Mouse (Mus musculus) E14TG2a.4 (cell line): ENCODE results near the gene Fbxo39.

Experiments used
- H3K27me3 ChIP-seq: 2 replicates; pipeline ENCODE4 v1.6.1; 2014; ENCODE audit warnings: low read length, control low read depth; ENCODE audit not compliant: insufficient read depth
- H3K36me3 ChIP-seq: 2 replicates; pipeline ENCODE4 v1.6.1; 2014; ENCODE audit warnings: low read length, control low read depth; ENCODE audit not compliant: insufficient read depth
- H3K4me1 ChIP-seq: replicated peaks from 2 replicates; pipeline ENCODE4 v1.6.1; 2014; ENCODE audit warnings: low read depth, low read length, control low read depth
- H3K4me3 ChIP-seq: replicated peaks from 2 replicates; pipeline ENCODE4 v1.5.1; 2014; ENCODE audit warnings: mild to moderate bottlenecking, low read length
- H3K9me3 ChIP-seq: 2 replicates; pipeline ENCODE4 v1.6.1; 2014; ENCODE audit warnings: low read length, control low read depth
- CTCF ChIP-seq: conservative IDR thresholded peaks from 2 replicates; pipeline ENCODE4 v1.5.1; 2014; ENCODE audit warnings: low read length
- NANOG ChIP-seq: IDR thresholded peaks from 2 replicates; pipeline ENCODE4 v1.6.1; 2014; ENCODE audit warnings: borderline replicate concordance, low read length, mixed read lengths
- POU5F1 ChIP-seq: IDR thresholded peaks from 2 replicates; pipeline ENCODE4 v1.6.1; 2014; ENCODE audit warnings: low read length, borderline replicate concordance

Fbxo39 gene

GRCm38 (mm10) chr11:72362347-72362741, 48.1 kb downstream of the Fbxo39 start, which contains the start of gene Tekt1:
Tekt1 (minus strand) TSS chr11:72362442.
- Histone ChIP-seq H3K4me1 (peaks cover 23% of the 10 kb centered on the region), H3K27me3 (peaks cover 5% of the 10 kb centered on the region; the same call in 1 of the 2 replicates), H3K4me3 (peak within 1 kb of the TSS; percentile 68), H3K9me3 (no peaks in the 10 kb centered on the region), H3K36me3 (no peaks in the 10 kb centered on the region)
- no peak for TF ChIP-seq POU5F1
- no peak for TF ChIP-seq CTCF
- no peak for TF ChIP-seq NANOG

GRCm38 (mm10) chr11:72363523-72364240, 49.4 kb downstream of the Fbxo39 start:
- TF ChIP-seq CTCF (no peak), NANOG (no peak), POU5F1 (no peak)
- H3K36me3 ChIP-seq, result no peaks in the 10 kb centered on the region
- H3K4me1 ChIP-seq, result peaks cover 14% of the 10 kb centered on the region
- H3K27me3 ChIP-seq, result peaks cover 5% of the 10 kb centered on the region; the same call in 1 of the 2 replicates
- H3K4me3 ChIP-seq, result no peak overlapping the region
- no peaks in the 10 kb centered on the region for H3K9me3 ChIP-seq

GRCm38 (mm10) chr11:72364526-72364925, 50.3 kb downstream of the Fbxo39 start:
- H3K9me3 ChIP-seq, result no peaks in the 10 kb centered on the region
- H3K4me1 ChIP-seq, result peaks cover 13% of the 10 kb centered on the region
- TF ChIP-seq POU5F1 (no peak), NANOG (no peak), CTCF (no peak)
- no peak overlapping the region for H3K4me3 ChIP-seq
- H3K27me3 ChIP-seq, result peaks cover 5% of the 10 kb centered on the region; the same call in 1 of the 2 replicates
- H3K36me3 ChIP-seq, result no peaks in the 10 kb centered on the region

DNA sequence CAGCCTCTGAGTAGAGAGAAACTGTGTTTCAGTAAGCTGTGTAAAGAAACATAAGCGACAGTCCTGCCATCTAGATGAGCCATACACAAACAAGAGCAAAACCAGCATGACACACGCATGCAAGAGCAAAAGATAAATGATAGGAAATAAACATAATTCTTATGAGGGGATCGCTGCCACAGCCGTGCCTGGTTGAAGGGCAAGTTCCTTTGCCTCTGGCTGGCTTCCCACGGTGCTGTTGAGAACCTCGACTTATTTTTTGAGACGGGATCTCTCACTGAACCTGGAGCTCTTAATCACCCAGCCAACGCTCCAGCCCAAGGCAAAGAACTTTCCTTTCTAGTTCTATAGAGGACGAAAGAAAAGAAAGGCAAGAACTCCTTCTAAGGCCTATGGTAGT, 51.9 kb downstream of the Fbxo39 start:
- no peak overlapping the region for H3K4me3 ChIP-seq
- H3K4me1 ChIP-seq, result peaks cover 28% of the 10 kb centered on the region
- H3K9me3 ChIP-seq, result no peaks in the 10 kb centered on the region
- H3K27me3 ChIP-seq, result peaks cover 2% of the 10 kb centered on the region; the same call in 1 of the 2 replicates
- TF ChIP-seq NANOG (no peak), CTCF (no peak), POU5F1 (no peak)
- H3K36me3 ChIP-seq, result no peaks in the 10 kb centered on the region

- Histone ChIP-seq H3K36me3 (no peaks in the 10 kb centered on the region), H3K4me3 (no peak overlapping the region), H3K9me3 (no peaks in the 10 kb centered on the region), H3K27me3 (peaks cover 2% of the 10 kb centered on the region; the same call in 1 of the 2 replicates), H3K4me1 (peaks cover 21% of the 10 kb centered on the region)
- TF ChIP-seq CTCF (no peak), POU5F1 (no peak), NANOG (no peak)
These were observed 53.9 kb downstream of the Fbxo39 start for GRCm38 (mm10) chr11:72367934-72368674.
